Mouse (Mus musculus): Measurements from ENCODE around the gene Ppfia2. TPM values are rescaled to one million over a fixed set of nuclear protein-coding genes. Genes with fewer than 3 reads are reported as not detected.

Gene Ppfia2
- polyA plus RNA-seq, 1 experiment from 2014 or later: not detected

DNA sequence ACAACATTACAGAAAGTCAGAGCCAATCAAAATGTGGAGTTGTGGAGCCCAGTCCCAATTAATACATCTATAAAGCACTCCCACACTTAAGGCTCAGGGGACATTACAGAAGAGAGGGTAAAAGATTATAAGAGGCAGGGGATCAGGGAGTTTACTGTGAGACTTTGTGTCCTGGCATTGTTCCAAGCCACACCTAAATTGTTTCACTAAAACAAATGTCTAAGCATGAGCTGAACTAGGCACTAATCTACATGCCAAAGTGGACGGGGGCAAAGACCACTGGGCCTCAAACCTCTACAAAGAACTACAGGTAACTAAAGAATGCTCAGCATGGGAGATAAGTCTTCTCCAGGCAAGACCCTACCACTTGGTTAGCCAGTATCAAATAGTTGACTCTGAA lies 148.1 kb downstream of the Ppfia2 start:
- Histone ChIP-seq H3K36me3 (ENCODE audit: inconsistent target) (no peaks in the 10 kb centered on the region), H3K4me3 (ENCODE audit: inconsistent target) (no peak overlapping the region), H3K79me2 (ENCODE audit: inconsistent target) (no peaks in the 10 kb centered on the region), H3K27ac (no peak overlapping the region)
- 80% methylated on average over 1 of the region's 1 CpGs for WGBS (ENCODE audit: missing documents)

GRCm38 (mm10) chr10:106620952-106621351 lies 150.8 kb downstream of the Ppfia2 start:
- H3K79me2 ChIP-seq (ENCODE audit: inconsistent target): no peaks in the 10 kb centered on the region
- no peak overlapping the region for H3K4me3 ChIP-seq (ENCODE audit: inconsistent target)
- no peak overlapping the region for H3K27ac ChIP-seq
- 75% methylated on average over 1 of the region's 1 CpGs for WGBS (ENCODE audit: missing documents)
- no peaks in the 10 kb centered on the region for H3K36me3 ChIP-seq (ENCODE audit: inconsistent target)

- Histone ChIP-seq H3K27ac (no peak overlapping the region), H3K36me3 (ENCODE audit: inconsistent target) (no peaks in the 10 kb centered on the region), H3K4me3 (ENCODE audit: inconsistent target) (no peak overlapping the region), H3K79me2 (ENCODE audit: inconsistent target) (no peaks in the 10 kb centered on the region)
- 77% methylated on average over 10 of the region's 10 CpGs for WGBS (ENCODE audit: missing documents)
These were observed 153.2 kb downstream of the Ppfia2 start for GRCm38 (mm10) chr10:106623342-106623741.

DNA sequence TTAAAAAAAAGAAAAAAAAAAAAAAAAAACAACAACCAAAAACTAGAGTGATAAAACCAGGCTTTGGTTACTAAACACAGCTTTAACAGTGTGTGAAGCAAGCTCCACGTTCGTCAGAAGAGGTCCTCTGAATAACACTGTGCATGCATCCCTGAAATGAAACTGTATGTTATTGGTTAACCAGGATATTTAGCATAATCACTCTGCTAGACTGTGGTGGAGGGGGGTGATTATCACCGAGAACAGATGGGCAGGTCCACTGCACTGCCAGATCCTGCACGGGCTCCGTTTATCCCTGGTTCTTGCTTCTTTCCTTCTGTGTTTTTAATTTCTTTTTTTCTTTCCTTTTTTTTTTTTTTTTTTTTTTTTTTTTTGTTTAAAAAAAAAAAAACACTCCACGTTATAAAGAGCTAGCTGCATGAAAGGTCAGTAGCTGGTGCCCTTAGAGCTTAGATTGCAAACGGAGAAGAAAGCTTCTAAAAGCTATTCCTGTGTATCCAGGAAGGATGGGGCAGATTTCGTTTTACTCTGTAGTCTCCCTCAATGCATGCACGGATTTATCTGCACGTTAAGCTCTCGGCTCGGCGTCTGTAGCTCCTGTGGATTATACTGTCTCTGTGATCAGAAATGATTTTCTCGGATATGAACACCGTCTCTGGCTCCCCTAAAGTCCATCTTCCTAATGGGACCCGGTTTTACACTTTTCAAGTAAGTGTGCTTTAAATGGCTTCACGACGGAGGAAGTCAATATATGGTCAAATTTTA lies 162.2 kb downstream of the Ppfia2 start:
- H3K4me3 ChIP-seq (ENCODE audit: inconsistent target): no peak overlapping the region
- H3K36me3 ChIP-seq (ENCODE audit: inconsistent target): no peaks in the 10 kb centered on the region
- WGBS (ENCODE audit: missing documents): 83% methylated on average over 17 of the region's 18 CpGs
- H3K27ac ChIP-seq: no peak overlapping the region
- H3K79me2 ChIP-seq (ENCODE audit: inconsistent target): no peaks in the 10 kb centered on the region

GRCm38 (mm10) chr10:106633898-106634297 lies 163.8 kb downstream of the Ppfia2 start:
- H3K27ac ChIP-seq: no peak overlapping the region
- WGBS (ENCODE audit: missing documents): 85% methylated on average over 7 of the region's 7 CpGs
- no peaks in the 10 kb centered on the region for H3K36me3 ChIP-seq (ENCODE audit: inconsistent target)
- no peak overlapping the region for H3K4me3 ChIP-seq (ENCODE audit: inconsistent target)
- H3K79me2 ChIP-seq (ENCODE audit: inconsistent target): no peaks in the 10 kb centered on the region

DNA sequence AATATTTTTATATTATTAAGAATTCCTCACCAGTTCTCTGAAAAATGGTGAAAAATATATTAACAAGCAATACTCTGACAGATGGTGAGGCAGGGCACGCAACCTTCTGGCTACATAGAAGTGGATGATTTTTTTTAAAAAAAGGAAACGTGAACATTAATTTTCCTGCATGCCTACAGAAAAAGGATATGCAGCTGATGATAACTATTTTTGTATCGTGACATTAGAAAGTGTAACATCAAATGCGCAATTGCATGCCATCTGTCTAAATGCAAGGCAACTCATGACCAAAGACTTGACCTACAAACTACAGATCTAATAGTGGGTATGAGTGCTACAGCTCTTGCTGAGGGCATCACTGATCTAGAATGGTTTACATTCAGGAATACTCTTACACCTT lies 182.1 kb downstream of the Ppfia2 start:
- Histone ChIP-seq H3K36me3 (ENCODE audit: inconsistent target) (no peaks in the 10 kb centered on the region), H3K27ac (no peak overlapping the region), H3K79me2 (ENCODE audit: inconsistent target) (no peaks in the 10 kb centered on the region), H3K4me3 (ENCODE audit: inconsistent target) (no peak overlapping the region)
- WGBS (ENCODE audit: missing documents): 93% methylated on average over 4 of the region's 4 CpGs

DNA sequence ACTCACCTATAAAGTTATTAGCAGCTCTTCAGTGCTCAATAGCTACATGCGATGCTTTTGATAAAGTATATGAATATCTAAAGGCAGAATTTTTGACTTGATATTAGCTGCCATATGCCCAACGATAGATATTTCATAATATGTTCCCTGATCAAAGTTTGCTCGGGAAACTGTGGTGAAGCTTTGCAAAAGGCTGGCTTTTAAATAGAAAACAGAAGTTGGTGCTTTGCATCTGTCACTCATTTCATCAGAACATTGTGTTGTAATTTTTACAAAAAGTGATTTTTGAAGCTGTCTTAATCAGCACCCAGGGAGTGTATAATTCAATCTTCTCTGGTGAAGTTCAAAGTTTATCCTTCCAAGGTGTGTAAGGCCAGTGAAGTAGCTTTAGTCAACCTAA lies 195.1 kb downstream of the Ppfia2 start:
- no peak overlapping the region for H3K4me3 ChIP-seq (ENCODE audit: inconsistent target)
- no peak overlapping the region for H3K27ac ChIP-seq
- WGBS (ENCODE audit: missing documents): 84% methylated on average over 3 of the region's 3 CpGs
- no peaks in the 10 kb centered on the region for H3K79me2 ChIP-seq (ENCODE audit: inconsistent target)
- no peaks in the 10 kb centered on the region for H3K36me3 ChIP-seq (ENCODE audit: inconsistent target)

DNA sequence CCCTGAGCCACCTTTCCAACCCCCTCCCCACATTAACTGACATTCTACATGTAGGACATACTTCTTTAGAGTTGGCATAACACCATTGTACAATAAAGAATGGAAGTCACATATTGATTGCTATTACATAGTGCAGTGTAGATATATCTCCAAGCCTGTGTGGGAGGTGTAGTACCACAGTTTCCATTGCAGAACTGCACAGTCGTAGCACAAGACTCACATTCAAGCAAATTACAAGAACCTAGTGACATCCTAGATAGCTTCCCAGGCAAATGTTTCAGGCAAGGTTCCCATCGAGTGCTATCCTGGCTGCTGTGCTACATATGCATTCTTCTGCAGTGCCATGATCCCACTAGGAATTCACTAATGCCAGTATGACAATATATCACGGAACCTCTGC lies 200.0 kb downstream of the Ppfia2 start:
- Histone ChIP-seq H3K36me3 (ENCODE audit: inconsistent target) (no peaks in the 10 kb centered on the region), H3K79me2 (ENCODE audit: inconsistent target) (no peaks in the 10 kb centered on the region), H3K27ac (no peak overlapping the region), H3K4me3 (ENCODE audit: inconsistent target) (no peak overlapping the region)
- 82% methylated on average over 3 of the region's 3 CpGs for WGBS (ENCODE audit: missing documents)

GRCm38 (mm10) chr10:106681395-106681794 lies 211.3 kb downstream of the Ppfia2 start:
- no peaks in the 10 kb centered on the region for H3K79me2 ChIP-seq (ENCODE audit: inconsistent target)
- H3K36me3 ChIP-seq (ENCODE audit: inconsistent target): no peaks in the 10 kb centered on the region
- 90% methylated on average over 5 of the region's 5 CpGs for WGBS (ENCODE audit: missing documents)
- H3K27ac ChIP-seq: no peak overlapping the region
- H3K4me3 ChIP-seq (ENCODE audit: inconsistent target): no peak overlapping the region

GRCm38 (mm10) chr10:106685519-106685918 lies 215.4 kb downstream of the Ppfia2 start:
- Histone ChIP-seq H3K27ac (no peak overlapping the region), H3K4me3 (ENCODE audit: inconsistent target) (no peak overlapping the region), H3K36me3 (ENCODE audit: inconsistent target) (no peaks in the 10 kb centered on the region), H3K79me2 (ENCODE audit: inconsistent target) (no peaks in the 10 kb centered on the region)
- 68% methylated on average over 3 of the region's 3 CpGs for WGBS (ENCODE audit: missing documents)

DNA sequence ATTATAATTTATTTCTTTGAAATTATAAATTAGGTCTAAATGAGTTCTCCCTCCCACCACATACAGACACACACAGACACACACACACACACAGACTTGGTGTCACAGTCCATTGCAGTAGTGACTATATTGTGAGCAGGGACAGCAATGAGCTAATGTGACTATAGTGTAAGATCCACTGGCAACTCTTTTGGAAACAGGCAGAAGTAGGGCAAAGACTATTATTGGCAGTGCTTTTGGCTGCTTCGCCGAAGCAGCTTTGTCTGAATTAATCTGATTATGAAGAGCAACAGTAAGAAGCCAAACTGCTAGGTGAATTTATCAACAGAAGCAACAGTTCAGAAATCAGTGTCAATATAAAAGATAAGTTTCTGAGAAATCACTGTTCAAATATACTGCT lies 249.8 kb downstream of the Ppfia2 start:
- Histone ChIP-seq H3K79me2 (ENCODE audit: inconsistent target) (no peaks in the 10 kb centered on the region), H3K36me3 (ENCODE audit: inconsistent target) (no peaks in the 10 kb centered on the region), H3K27ac (no peak overlapping the region), H3K4me3 (ENCODE audit: inconsistent target) (no peak overlapping the region)
- 86% methylated on average over 2 of the region's 2 CpGs for WGBS (ENCODE audit: missing documents)

GRCm38 (mm10) chr10:106732265-106732664 lies 262.1 kb downstream of the Ppfia2 start:
- Histone ChIP-seq H3K4me3 (ENCODE audit: inconsistent target) (no peak overlapping the region), H3K27ac (no peak overlapping the region), H3K36me3 (ENCODE audit: inconsistent target) (no peaks in the 10 kb centered on the region), H3K79me2 (ENCODE audit: inconsistent target) (no peaks in the 10 kb centered on the region)
- WGBS (ENCODE audit: missing documents): 65% methylated on average over 2 of the region's 2 CpGs

DNA sequence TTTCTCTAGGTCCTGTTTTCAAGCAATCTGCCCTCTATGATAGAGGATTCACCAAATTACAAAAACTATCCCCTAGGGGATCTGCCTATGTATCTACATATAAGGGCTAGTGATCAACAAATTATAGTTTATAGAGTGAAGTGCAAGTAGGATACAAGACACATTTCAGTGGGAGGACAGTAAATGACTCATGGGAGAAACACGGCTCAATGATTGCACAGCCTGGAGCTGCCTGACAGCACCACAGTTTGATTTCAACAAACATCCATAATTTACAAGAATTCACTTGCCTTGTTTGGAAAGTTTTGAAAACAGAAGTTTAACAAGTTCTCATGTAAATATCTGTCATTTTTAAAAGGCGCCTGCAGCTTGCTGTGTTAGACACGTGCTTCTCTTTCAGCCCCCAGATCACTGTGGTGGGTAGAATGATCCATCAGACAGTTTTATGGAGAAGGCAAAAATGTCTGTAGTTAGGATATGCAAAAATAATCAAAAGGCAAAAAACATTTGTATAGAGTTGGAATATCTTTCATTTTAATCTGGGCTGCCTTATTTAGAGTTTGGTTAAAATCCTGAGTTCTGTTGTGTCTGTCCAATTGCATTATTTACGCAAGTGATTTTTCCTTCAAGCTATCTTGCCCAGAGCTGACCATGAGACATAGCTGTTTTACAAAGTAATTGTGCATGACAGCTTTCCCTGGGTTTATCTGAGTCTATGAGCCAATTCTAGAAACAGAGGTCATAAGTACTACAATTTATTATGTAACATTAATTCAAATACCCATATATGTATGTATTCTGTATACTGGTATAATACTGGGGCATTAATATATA lies 266.3 kb downstream of the Ppfia2 start:
- 98% methylated on average over 4 of the region's 4 CpGs for WGBS (ENCODE audit: missing documents)
- H3K27ac ChIP-seq: no peak overlapping the region
- no peaks in the 10 kb centered on the region for H3K79me2 ChIP-seq (ENCODE audit: inconsistent target)
- no peak overlapping the region for H3K4me3 ChIP-seq (ENCODE audit: inconsistent target)
- H3K36me3 ChIP-seq (ENCODE audit: inconsistent target): no peaks in the 10 kb centered on the region

DNA sequence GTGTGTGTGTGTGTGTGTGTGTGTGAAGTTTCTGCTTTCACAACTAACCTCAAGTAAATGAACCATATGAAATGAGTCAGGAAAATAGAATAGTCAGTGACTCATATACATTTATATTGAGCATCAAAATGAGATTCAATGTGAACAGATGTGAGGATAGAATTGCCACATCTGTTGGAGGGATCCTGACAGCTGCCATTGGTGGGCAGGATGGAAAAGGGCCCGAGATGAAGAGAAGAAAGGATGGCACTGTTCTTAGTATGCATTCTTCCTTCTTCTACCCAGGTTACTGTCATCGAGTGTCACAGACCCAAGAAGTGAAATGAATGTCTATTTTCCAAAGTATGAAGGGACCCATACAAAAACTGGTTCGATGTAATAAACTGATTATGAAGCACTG lies 268.1 kb downstream of the Ppfia2 start:
- H3K36me3 ChIP-seq (ENCODE audit: inconsistent target): no peaks in the 10 kb centered on the region
- WGBS (ENCODE audit: missing documents): 71% methylated on average over 3 of the region's 3 CpGs
- no peaks in the 10 kb centered on the region for H3K79me2 ChIP-seq (ENCODE audit: inconsistent target)
- H3K4me3 ChIP-seq (ENCODE audit: inconsistent target): no peak overlapping the region
- H3K27ac ChIP-seq: no peak overlapping the region

GRCm38 (mm10) chr10:106744966-106745365 lies 274.8 kb downstream of the Ppfia2 start:
- H3K4me3 ChIP-seq (ENCODE audit: inconsistent target): no peak overlapping the region
- no peak overlapping the region for H3K27ac ChIP-seq
- H3K36me3 ChIP-seq (ENCODE audit: inconsistent target): no peaks in the 10 kb centered on the region
- no peaks in the 10 kb centered on the region for H3K79me2 ChIP-seq (ENCODE audit: inconsistent target)
